Mouse (Mus musculus) layer of hippocampus, postnatal 10 days (tissue): ENCODE measurements around the gene Ctcf. TPM values are rescaled to one million over a fixed set of nuclear protein-coding genes. Genes with fewer than 3 reads are reported as not detected.
"Not testable (repeated sequence)": the region's sequence is repeated elsewhere in the genome, so short reads cannot be mapped to it uniquely, and the experiment has no call there.

Source experiments
- DNase-seq, 2 experiments: peaks; one replicate each; pipeline ENCODE4 v3.0.0; 2021; ENCODE audit warnings: low spot score in 2 of 2
- long read RNA-seq: library from polyadenylated mRNA; stranded (forward); transcript quantifications from one replicate; pipeline ENCODE4 v2.0.0, GENCODE M21; 2023
- total RNA-seq, 2 experiments: library from RNA; stranded (reverse); gene quantifications; 2 replicates each; pipeline ENCODE4 v1.2.3; 2021

The Ctcf gene
- total RNA-seq = 10 to 100 TPM; 63.6 to 67.7 TPM
- long read RNA-seq, transcript Ctcf-201 (12 exons, 3,782 nt) = major isoform, 6 of 15 reads
- long read RNA-seq, partial matches to known transcripts = 2 of 15 reads
- long read RNA-seq, other reads (novel, unspliced or antisense) = 7 of 15 reads

GRCm38 (mm10) chr8:105636018-105636962 lies at the start of gene Ctcf:
TSS of gene Ctcf (plus strand) at chr8:105636568.
- DNase-seq = peak; percentile 87 to 91

GRCm38 (mm10) chr8:105592431-105592830 lies 43.9 kb upstream of the Ctcf start:
- DNase-seq = no peak

- no peak for DNase-seq
Observed at GRCm38 (mm10) chr8:105593859-105594258, 42.5 kb upstream of the Ctcf start.

GRCm38 (mm10) chr8:105594451-105595242 lies 41.7 kb upstream of the Ctcf start:
- DNase-seq = no peak

- DNase-seq = peak; percentile 50 to 67
Observed at GRCm38 (mm10) chr8:105596362-105597034, 39.9 kb upstream of the Ctcf start.

GRCm38 (mm10) chr8:105598777-105599176 lies 37.6 kb upstream of the Ctcf start:
- DNase-seq = no peak

- DNase-seq = no peak
Observed at GRCm38 (mm10) chr8:105601301-105601700, 35.1 kb upstream of the Ctcf start.

- DNase-seq = not testable (repeated sequence)
Observed at GRCm38 (mm10) chr8:105602540-105602939, 33.8 kb upstream of the Ctcf start.

GRCm38 (mm10) chr8:105604804-105605381 lies 31.5 kb upstream of the Ctcf start, which contains the start of gene Ripor1:
TSS of gene Ripor1 (plus strand) at chr8:105605255.
- DNase-seq = peak; percentile 77 to 84

- DNase-seq = peak; percentile 49 to 59
Observed at GRCm38 (mm10) chr8:105605491-105606188, 30.7 kb upstream of the Ctcf start.

GRCm38 (mm10) chr8:105606189-105607023 lies 30.0 kb upstream of the Ctcf start:
- peak; percentile 82 to 87 for DNase-seq

- DNase-seq = no peak
Observed at GRCm38 (mm10) chr8:105607062-105607461, 29.3 kb upstream of the Ctcf start.

GRCm38 (mm10) chr8:105607684-105608083 lies 28.7 kb upstream of the Ctcf start:
- peak; percentile 32 to 58 for DNase-seq

- no peak for DNase-seq
Observed at GRCm38 (mm10) chr8:105609355-105609754, 27.0 kb upstream of the Ctcf start.

GRCm38 (mm10) chr8:105609771-105610170 lies 26.6 kb upstream of the Ctcf start:
- DNase-seq = no peak

GRCm38 (mm10) chr8:105611836-105612235 lies 24.5 kb upstream of the Ctcf start:
- DNase-seq = no peak

GRCm38 (mm10) chr8:105613037-105613436 lies 23.3 kb upstream of the Ctcf start:
- peak; percentile 28 to 50 for DNase-seq

GRCm38 (mm10) chr8:105613830-105614511 lies 22.4 kb upstream of the Ctcf start:
- DNase-seq = peak; percentile 38 to 54
